Mouse (Mus musculus): ENCODE results near the gene Rhobtb3. TPM values are rescaled to one million over a fixed set of nuclear protein-coding genes. Genes with fewer than 3 reads are reported as not detected.

The Rhobtb3 gene
- total RNA-seq, 2 experiments from 2014 or later: 23.9 to 25.9 TPM

DNA sequence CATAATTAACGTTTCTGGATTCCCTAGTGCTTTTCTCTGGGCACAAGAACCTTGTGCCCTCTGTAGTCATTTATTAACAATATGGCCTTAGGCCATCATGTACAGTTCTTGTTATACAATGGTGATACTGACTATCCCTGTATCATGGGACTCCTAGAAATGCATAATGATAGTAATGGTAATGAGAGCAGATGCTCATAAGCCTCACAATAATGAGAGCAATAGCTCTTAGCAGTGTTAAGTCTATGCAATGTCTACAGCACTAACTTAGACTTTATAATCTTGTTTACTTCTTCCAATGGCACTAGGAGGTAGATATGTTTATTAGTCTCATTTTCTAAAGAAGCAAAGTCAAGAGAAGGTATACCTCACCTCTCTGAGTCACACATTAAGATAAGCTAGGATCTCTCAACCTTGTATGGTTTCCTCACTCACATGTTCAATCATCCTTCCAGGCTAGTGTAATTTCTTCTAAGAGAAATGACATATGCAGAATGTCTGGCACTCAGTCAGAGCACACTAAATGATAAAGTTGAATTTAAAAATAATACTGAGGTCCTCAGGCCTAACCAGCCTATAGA is 84.4 kb downstream of the Rhobtb3 start:
- intact Hi-C loops (cut with DNase I): no loop called here
- no peak for DNase-seq

- intact Hi-C loops (cut with DNase I): no loop called here
These were observed 90.6 kb downstream of the Rhobtb3 start for GRCm38 (mm10) chr13:75853118-75853517.

DNA sequence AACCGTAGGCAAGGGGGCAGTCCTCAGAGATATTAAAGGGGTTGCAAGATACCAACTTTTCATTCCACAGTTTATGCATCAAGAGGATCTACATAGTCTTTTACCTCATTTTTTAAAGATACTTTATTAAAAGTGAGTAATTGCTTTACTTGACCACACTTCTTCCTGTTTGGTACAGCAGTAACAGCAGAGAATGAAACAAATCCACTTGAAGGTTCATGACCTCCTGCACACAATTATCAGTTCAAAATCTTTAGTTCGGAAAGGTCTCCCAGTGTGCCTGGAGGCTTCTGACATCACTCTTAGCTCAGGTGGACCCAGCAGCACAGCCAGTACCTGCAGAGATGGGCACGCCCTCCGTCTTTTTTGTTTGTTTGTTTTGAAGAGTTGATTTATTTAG is 91.7 kb downstream of the Rhobtb3 start:
- intact Hi-C loops (cut with DNase I): no loop called here

More at GRCm38 (mm10) chr13:75853118-75853517, 90.6 kb downstream of the Rhobtb3 start:
- no peak for DNase-seq

GRCm38 (mm10) chr13:75847027-75847426 is 96.7 kb downstream of the Rhobtb3 start:
- intact Hi-C loops (cut with DNase I): no loop called here
- no peak for DNase-seq

More for the DNA sequence above, 91.7 kb downstream of the Rhobtb3 start:
- no peak for DNase-seq

DNA sequence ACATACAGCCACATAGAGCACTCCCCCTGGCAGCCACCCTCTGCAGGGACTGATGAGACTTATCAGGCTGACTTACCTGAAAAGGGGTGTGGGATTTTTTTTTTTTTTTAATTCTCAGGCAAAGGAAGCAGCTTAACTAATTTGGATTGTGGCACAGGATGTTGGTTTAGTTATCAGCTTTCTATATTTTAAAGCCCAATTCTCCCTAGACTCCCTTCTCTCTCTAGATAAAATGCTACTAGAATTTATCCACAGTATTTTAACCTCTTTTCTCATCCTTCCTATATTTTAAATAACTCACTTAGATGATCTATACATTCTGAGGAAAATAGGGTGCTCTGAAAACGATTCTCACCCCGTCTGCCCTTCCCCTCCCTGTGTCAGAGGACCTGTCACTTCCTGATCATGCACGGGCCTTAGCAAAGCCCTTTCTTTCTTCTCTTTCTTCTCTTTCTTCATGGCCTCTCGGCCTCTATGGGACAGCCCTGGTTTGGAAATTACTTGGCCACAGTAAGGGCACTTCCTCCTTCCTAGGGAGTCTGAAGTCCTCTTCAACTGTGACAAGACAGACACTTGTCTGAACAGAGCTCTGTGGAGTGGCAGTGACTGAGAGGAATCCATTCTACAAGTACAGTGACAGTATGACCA is 98.1 kb downstream of the Rhobtb3 start:
- intact Hi-C loops (cut with DNase I): no loop called here
- DNase-seq: no peak

GRCm38 (mm10) chr13:75844833-75845518 is 98.7 kb downstream of the Rhobtb3 start:
- no peak for DNase-seq
- intact Hi-C loops (cut with DNase I): no loop called here

DNA sequence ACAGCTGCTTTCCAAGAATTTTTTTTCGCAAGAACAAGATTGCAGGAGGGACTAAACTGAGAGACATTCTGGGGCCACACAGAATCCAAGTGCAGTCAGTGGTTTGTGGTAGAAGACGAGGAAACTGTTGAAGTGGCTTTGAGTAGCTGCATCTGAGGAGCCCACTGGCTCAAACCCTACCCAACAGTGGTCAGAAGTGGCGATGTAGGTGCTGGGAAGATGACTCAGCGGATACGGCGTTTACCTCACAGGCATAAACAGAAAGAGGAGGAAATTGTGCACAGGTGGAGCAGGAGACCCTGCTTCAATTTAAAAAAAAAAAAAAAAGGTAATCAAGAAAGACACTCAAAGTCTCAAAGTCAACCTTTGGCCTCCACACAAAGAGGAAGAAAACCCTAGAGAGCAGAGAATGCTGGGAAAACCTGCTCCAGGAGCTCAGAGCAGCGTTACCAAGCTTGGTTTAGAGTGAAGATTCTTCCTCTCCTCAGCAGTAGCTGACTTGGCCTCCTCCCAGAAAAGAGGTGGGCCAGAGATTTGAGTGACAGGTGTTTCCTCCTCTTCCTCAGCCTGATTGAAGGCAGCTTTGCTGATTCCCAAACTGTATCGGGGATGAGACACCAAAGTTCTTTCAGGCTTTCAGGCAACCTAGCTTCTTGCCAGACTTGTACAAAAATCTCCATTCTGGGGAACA is 99.6 kb downstream of the Rhobtb3 start:
- DNase-seq: peak in 1 of 2 experiments; percentile 11
- intact Hi-C loops (cut with DNase I): no loop called here

- no peak for DNase-seq
- intact Hi-C loops (cut with DNase I): no loop called here
These were observed 100.4 kb downstream of the Rhobtb3 start for GRCm38 (mm10) chr13:75843331-75843730.

DNA sequence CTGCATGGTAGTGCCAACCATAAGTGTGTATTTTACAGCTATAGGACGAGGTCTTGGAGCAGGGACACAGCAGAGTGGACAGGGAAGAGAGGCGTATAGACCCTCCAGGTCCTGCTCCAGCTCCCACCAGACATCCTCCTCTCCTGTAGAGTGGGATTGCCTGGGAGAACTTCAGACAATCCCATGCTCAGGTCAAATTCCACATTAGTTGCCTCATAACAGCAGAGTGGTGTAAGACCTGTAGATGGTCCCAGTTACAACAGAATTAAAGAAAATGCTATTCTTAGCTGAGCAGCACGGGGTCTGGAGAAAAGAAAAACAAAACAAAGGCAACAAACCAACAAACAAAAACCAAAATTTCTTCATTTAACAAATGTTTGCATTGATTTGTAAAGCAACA is 101.8 kb downstream of the Rhobtb3 start:
- intact Hi-C loops (cut with DNase I): no loop called here
- no peak for DNase-seq

- intact Hi-C loops (cut with DNase I): no loop called here
- peak; percentile 29 to 43 for DNase-seq
These were observed 102.9 kb downstream of the Rhobtb3 start for GRCm38 (mm10) chr13:75840752-75841285.

GRCm38 (mm10) chr13:75839719-75840481 is 103.8 kb downstream of the Rhobtb3 start, which contains the start of gene Glrx:
Glrx (plus strand) TSS chr13:75839868.
- peak; percentile 85 to 87 for DNase-seq
- intact Hi-C loops (cut with DNase I): no loop called here

DNA sequence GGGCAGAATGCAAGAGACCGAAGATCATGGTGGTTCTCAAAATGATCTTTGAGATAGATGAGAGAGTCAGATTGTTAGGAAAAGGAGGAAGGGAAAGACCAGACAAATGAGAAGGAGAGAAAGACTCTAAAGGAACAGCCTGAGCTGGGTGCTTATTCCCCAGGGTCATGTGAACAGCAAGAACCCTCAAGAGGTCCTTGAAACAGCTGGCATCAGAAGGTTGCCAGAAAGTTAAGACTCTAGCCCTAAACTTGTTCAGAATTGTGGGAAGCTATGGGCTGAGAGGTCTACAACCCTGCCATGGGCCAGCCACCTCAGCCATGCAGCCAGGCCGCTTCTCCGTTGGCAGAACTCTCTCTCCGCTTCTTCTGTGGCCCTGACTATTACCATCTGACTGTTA is 105.2 kb downstream of the Rhobtb3 start:
- intact Hi-C loops (cut with DNase I): no loop called here

GRCm38 (mm10) chr13:75835461-75835860 is 108.3 kb downstream of the Rhobtb3 start:
- no peak for DNase-seq
- intact Hi-C loops (cut with DNase I): no loop called here

More for the DNA sequence above, 105.2 kb downstream of the Rhobtb3 start:
- DNase-seq: no peak

- intact Hi-C loops (cut with DNase I): no loop called here
- DNase-seq: peak; percentile 12 to 20
These were observed 110.2 kb downstream of the Rhobtb3 start for GRCm38 (mm10) chr13:75833499-75833898.

- intact Hi-C loops (cut with DNase I): no loop called here
These were observed 111.0 kb downstream of the Rhobtb3 start for GRCm38 (mm10) chr13:75832697-75833096.

DNA sequence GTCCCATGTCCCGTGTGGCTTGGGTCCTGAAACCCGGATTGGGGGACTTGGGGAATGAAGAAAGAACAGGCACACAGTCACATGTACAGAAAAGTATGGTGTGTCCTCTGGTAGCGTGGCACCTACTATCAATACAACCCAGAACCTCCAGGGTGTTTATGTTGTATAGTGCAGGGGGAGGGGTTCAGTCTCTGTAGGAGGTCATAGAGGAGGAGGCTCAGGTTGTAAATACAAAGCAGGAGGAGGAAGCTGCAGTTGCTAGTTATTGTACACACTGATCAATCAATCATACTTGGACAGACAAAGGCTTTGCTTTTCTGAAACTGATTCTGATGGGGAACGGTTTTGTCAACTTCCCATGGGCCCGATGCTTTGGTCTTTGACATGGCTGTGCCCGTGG is 112.0 kb downstream of the Rhobtb3 start:
- DNase-seq: no peak
- intact Hi-C loops (cut with DNase I): no loop called here

More at GRCm38 (mm10) chr13:75832697-75833096, 111.0 kb downstream of the Rhobtb3 start:
- DNase-seq: no peak

- no peak for DNase-seq
These were observed 113.0 kb downstream of the Rhobtb3 start for GRCm38 (mm10) chr13:75830708-75831107.

GRCm38 (mm10) chr13:75825388-75825787 is 118.3 kb downstream of the Rhobtb3 start:
- intact Hi-C loops (cut with DNase I): no loop called here
- no peak for DNase-seq

More at GRCm38 (mm10) chr13:75830708-75831107, 113.0 kb downstream of the Rhobtb3 start:
- intact Hi-C loops (cut with DNase I): no loop called here

DNA sequence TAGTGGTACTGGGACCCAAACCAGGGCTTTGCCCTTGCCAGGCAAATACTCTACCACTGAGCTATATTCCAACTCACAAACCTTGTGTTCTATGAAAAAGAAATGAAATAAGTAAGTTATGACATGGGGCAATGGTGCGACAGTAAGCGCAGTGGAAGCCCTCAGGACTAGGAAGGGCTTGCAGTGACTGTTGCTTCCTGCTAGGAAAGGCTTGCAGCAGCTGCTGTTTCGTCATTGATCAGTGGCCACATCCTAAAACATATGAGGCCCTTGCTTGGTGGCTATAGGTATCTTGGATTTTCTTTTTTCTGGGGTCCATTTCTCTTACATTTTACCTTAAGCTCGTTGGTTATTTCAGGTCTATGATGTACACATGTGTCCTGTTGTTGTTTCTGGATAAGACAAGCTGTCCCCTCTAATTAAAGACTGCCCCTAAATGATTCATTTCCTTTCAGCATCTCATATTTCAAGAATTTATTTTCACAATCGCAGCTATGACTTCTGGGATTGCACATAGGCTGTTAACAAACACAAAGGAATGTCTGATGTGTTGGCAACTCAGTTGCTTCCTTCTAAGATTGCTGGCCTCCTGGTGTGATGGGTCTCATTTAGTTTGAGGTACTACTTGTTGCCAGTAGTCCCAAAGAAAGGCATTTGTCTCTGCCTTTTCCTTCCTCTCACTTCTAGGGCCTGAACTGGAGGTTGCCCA is 119.0 kb downstream of the Rhobtb3 start:
- no peak for DNase-seq

More for the DNA sequence above, 119.0 kb downstream of the Rhobtb3 start:
- intact Hi-C loops (cut with DNase I): no loop called here
